Mouse (Mus musculus) olfactory bulb, adult 2 months (tissue): ENCODE data around the gene Dock6.

Experiments
- CTCF ChIP-seq: fragments of 200-500 bp; IDR thresholded peaks from 2 replicates; pipeline ENCODE4 v1.5.1; 2012; ENCODE audit warnings: low read depth, mild to moderate bottlenecking, low read length, moderate library complexity; ENCODE audit not compliant: insufficient read depth
- POLR2A ChIP-seq: fragments of 200-500 bp; IDR thresholded peaks from 2 replicates; pipeline ENCODE4 v1.6.1; 2012; ENCODE audit warnings: mild to moderate bottlenecking, low read depth, low read length, moderate library complexity; ENCODE audit not compliant: insufficient read depth

DNA sequence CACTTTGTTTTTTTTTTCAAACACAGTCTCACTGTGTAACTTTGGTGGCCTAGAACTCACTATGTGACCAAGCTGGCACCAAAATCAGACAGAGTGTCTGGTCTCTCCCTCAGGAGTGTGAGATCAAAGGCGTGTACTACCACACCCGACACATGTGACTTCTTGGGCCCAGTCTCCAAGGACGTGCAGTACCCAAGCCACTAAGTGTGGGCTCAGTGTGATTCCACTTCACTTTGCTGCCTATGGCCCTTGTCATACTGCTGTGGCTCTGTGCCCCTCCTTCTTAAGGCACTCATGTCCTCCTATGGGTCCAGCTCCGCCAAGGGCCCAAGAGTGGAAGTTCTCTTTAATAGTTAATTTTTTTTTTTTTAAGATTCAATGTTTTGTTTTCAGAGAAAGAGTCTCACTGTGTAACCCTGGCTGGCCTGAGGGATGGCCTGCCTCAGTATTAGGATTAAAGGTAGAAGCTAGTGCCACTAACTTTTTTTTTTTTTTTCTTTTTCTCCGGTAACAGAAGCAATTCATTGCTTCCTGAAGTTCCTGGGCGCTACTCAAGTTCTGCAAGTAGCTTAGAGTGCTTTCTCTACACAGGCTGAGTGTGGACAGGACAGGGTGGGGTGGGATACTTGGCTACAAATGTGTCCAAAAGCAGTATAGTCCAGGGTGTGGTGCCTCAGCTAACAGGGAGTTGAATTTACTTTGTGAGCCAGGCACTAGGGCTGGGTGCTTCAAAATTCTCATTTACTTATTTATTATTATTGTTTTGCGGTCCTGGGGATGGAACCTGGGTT, 67.7 kb downstream of the Dock6 start:
- TF ChIP-seq POLR2A, result no peak
- TF ChIP-seq CTCF, result no peak
